In the genomic region with DNA sequence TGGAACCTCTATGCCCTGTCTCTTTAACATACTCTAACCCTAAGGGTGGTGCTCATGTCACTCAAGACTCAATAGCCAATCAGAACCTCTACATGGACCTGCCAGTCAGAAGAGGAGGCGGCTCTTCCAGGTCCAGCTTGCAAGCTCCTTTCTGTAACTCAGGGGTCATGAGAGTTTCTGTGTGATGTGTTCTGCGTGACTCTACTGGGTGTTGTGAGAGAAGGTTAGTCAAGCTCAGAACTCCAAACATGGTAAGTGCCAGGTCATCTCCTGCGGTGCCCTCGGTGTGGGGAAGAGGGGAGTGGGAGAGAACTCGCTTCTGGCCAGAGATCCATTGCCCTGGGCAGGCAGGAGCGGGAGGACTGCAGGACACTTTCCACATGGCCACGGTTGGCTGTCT, we compare ENCODE assay signal across 8 mouse cellular contexts. TPM values are rescaled to one million over a fixed set of nuclear protein-coding genes. Genes with fewer than 3 reads are reported as not detected.
A peak's percentile ranks its signal among the peaks of the same experiment; 100 is the strongest.
DNase-seq lines count a peak whose midpoint lies in the region; ATAC-seq and TF ChIP-seq lines count a peak whose summit lies in the region.
"Not testable (repeated sequence)": the region's sequence is repeated elsewhere in the genome, so short reads cannot be mapped to it uniquely, and the experiment has no call there.

A gene (plus strand): TSS at position 149 of the 400 bp plus-strand sequence.

- DNase-seq in Muller cell, postnatal 12 days (ENCODE audit: inconsistent ontology term), result peak; percentile 48
- peak; percentile 53 to 55 for DNase-seq in cerebellum, postnatal 10 days
- DNase-seq in forebrain, postnatal 0 days, result peak; percentile 6
- DNase-seq in heart, postnatal 36 days, result peak; percentile 58 to 70
- DNase-seq in kidney, postnatal 14 days, result peak; percentile 61
- peak; percentile 88 for DNase-seq in midbrain, embryonic 11.5 days (ENCODE audit: low spot score, missing footprints)
- DNase-seq in spleen, adult 2 months (ENCODE audit: low read depth in 1 of 2, low spot score in 2 of 2), result not testable (repeated sequence)

- 28% methylated on average over 7 of the region's 7 CpGs for WGBS in forebrain, postnatal 0 days
- 15% methylated on average over 7 of the region's 7 CpGs for WGBS in limb, embryonic 12.5 days
- 14% methylated on average over 7 of the region's 7 CpGs for WGBS in midbrain, embryonic 11.5 days
- WGBS in spleen, adult 2 months, result 20% methylated on average over 7 of the region's 7 CpGs

- not testable (repeated sequence) for H3K36me3 ChIP-seq in forebrain, postnatal 0 days (ENCODE audit: insufficient read depth); limb, embryonic 12.5 days; midbrain, embryonic 11.5 days (ENCODE audit: control insufficient read depth, insufficient read depth, low read length); spleen, adult 2 months (ENCODE audit: control insufficient read depth, insufficient read depth, low read length)

- ATAC-seq in forebrain, postnatal 0 days; limb, embryonic 12.5 days (ENCODE audit: insufficient number of reproducible peaks, insufficient read depth, low FRiP score, low TSS enrichment, low read depth); midbrain, embryonic 11.5 days (ENCODE audit: low FRiP score): not testable (repeated sequence)

- not testable (repeated sequence) for H3K9me3 ChIP-seq in forebrain, postnatal 0 days (ENCODE audit: low read length); limb, embryonic 12.5 days; midbrain, embryonic 11.5 days (ENCODE audit: control insufficient read depth, low read length)

- peak within 1 kb of the TSS; percentile 22; the same call in 1 of the 2 replicates for H3K4me3 ChIP-seq in forebrain, postnatal 0 days (ENCODE audit: low read depth, low read length)
- peak within 1 kb of the TSS; percentile 36 for H3K4me3 ChIP-seq in limb, embryonic 12.5 days (replicated peaks)
- H3K4me3 ChIP-seq in midbrain, embryonic 11.5 days (ENCODE audit: low read depth, low read length), result peak within 1 kb of the TSS; percentile 19
- H3K4me3 ChIP-seq in spleen, adult 2 months (ENCODE audit: extremely low read depth, insufficient read depth, insufficient read length), result peak within 1 kb of the TSS; percentile 36; the same call in 1 of the 2 replicates

- TF ChIP-seq POLR2A in spleen, adult 2 months (IDR thresholded peaks at IDR 0.05; ENCODE audit: low read depth, low read length), result not testable (repeated sequence)

- TF ChIP-seq CTCF in forebrain, postnatal 0 days (IDR thresholded peaks at IDR 0.05; ENCODE audit: low read depth); spleen, adult 2 months (IDR thresholded peaks at IDR 0.05; ENCODE audit: extremely low read depth, insufficient read depth, insufficient read length, insufficient replicate concordance): not testable (repeated sequence)

- H3K27me3 ChIP-seq in forebrain, postnatal 0 days (ENCODE audit: insufficient read depth, low read length); limb, embryonic 12.5 days; midbrain, embryonic 11.5 days (ENCODE audit: control insufficient read depth, insufficient read depth, low read length); spleen, adult 2 months (ENCODE audit: control insufficient read depth, insufficient read depth, low read length): not testable (repeated sequence)

- intact Hi-C loops in heart, postnatal 36 days (cut with DNase I), result not testable (repeated sequence)

- not testable (repeated sequence) for H3K9ac ChIP-seq in forebrain, postnatal 0 days; limb, embryonic 12.5 days (replicated peaks); midbrain, embryonic 11.5 days (ENCODE audit: low read length)

- not testable (repeated sequence) for H3K4me1 ChIP-seq in forebrain, postnatal 0 days (ENCODE audit: insufficient read depth); limb, embryonic 12.5 days (replicated peaks); midbrain, embryonic 11.5 days (ENCODE audit: control insufficient read depth, insufficient read depth, low read length); spleen, adult 2 months (ENCODE audit: control insufficient read depth, insufficient read depth, insufficient read length)

- H3K4me2 ChIP-seq in forebrain, postnatal 0 days (ENCODE audit: low read depth), result peak within 1 kb of the TSS; percentile 39
- H3K4me2 ChIP-seq in limb, embryonic 12.5 days, result peak within 1 kb of the TSS; percentile 47
- peak within 1 kb of the TSS; percentile 35; the same call in 1 of the 2 replicates for H3K4me2 ChIP-seq in midbrain, embryonic 11.5 days

- H3K27ac ChIP-seq in forebrain, postnatal 0 days (ENCODE audit: low read depth, low read length); limb, embryonic 12.5 days; midbrain, embryonic 11.5 days (ENCODE audit: low read depth, low read length); spleen, adult 2 months (ENCODE audit: insufficient read depth, low read length): not testable (repeated sequence)

RNA-seq across cellular contexts. Expression of the gene that starts here (rescaled TPM):
- 5.2 and 6.7 TPM in 2 replicates for total RNA-seq in forebrain, postnatal 0 days (2014; rRNA removed)
- 1.3 and 2.3 TPM in 2 replicates for polyA plus RNA-seq in forebrain, postnatal 0 days (2015; fragmentation: Nextera tagmentation; extraction: Ambion mirVana)
- total RNA-seq in heart, postnatal 36 days (2021), result 10 to 100 TPM; 63.3 to 71.1 TPM
- polyA plus RNA-seq in limb, embryonic 12.5 days (2016; fragmentation: Nextera tagmentation; extraction: Ambion mirVana), result 5.3 TPM in 2 replicates
- 4.1 and 6.1 TPM in 2 replicates for polyA plus RNA-seq in midbrain, embryonic 11.5 days (2014; fragmentation: Nextera tagmentation; extraction: Ambion mirVana)
- 0.07 and 0.15 TPM in 2 replicates for polyA plus RNA-seq in spleen, adult 2 months (2012; rRNA removed)
